Mouse (Mus musculus): ENCODE data around the gene Rpp40.

Rpp40 gene

DNA sequence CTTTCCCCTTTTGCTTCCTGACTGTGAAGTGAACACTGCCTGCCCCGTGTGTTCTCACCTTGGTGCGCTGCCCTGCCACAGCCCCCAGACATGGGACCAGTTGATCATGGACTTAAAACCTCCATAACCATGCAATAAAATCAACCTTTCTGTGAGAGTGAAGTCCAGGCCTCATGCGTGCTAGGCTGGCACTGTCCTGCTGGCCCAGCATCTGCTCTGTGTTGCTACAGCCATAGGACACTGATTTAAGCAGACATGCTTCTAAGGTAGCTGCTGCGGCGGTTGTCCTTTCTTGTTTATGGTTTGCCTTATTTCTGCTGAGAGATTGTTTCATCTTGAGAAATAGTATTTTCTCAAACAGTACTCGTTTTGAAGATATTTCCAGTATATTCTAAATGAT lies 54.6 kb downstream of the Rpp40 start:
- no peak for DNase-seq (ENCODE audit: low spot score in 2 of 2)

DNA sequence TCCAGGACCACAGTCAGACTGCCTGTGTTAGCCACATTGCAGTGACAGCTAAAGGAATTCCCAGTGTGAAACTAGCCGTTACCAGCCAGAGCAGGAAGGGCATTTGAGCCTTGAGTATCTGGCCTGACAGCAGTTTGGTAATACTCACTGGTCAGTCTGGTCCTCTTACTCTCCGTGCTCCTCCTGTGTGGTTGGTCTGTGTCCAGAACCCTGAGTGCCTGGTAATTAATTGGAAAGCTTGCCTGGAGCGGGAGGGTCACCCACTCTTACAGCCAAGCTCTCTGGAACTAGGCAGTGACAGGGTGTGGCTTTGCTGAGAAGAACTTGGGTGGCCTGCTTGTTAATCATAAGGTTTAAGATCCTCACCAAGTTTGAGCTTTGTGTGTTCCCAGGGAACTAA lies 57.5 kb downstream of the Rpp40 start:
- DNase-seq (ENCODE audit: low spot score in 2 of 2) = no peak

DNA sequence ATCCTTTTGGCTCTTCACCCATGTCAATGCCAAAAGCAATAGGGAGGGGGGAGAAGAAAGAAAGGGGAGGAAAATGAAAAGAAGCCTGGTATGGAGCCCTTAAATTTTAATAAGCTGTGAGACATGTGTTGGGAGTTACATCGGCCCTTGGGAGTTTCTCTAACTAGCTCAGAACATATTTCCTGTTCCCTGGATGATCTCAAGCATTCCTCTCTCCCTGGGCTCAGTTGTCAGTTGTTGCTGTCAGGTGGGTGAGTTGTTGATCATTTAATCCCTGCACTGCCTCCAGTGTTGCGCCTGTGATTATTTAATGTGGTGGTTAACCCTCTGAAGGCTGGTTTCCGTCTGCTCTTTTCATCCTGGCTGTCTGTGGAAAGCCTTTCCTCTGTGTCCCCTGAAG lies 60.9 kb downstream of the Rpp40 start:
- no peak for DNase-seq (ENCODE audit: low spot score in 2 of 2)
